Mouse (Mus musculus) E14TG2a.4 (cell line): ENCODE results near the gene Eps15.

Source experiments
- CTCF ChIP-seq: conservative IDR thresholded peaks from 2 replicates; pipeline ENCODE4 v1.5.1; 2014; ENCODE audit warnings: low read length
- POU5F1 ChIP-seq: IDR thresholded peaks from 2 replicates; pipeline ENCODE4 v1.6.1; 2014; ENCODE audit warnings: low read length, borderline replicate concordance

DNA sequence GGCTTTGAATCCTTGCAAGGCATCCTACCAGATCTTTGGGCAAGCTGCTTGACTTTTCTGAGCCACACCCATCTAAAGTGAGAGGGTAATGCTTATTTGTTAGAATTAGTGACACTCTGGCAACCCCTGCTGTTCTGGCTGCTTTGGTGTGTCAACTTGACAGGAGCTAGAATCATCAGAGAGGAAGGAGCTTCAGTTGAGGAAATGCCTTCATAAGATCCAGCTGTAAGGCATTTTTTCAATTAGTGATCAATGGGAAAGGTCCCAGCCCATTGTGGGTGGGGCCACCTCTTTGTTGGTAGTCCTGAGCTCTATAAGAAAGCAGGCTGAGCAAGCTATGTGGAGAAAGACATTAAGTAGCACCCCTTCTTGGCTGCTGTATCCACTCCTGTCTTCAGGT lies 38.8 kb upstream of the Eps15 start:
- TF ChIP-seq CTCF: no peak
- TF ChIP-seq POU5F1: no peak
